Mouse (Mus musculus) heart, embryonic 10.5 days (tissue): ENCODE measurements around the gene Nrip1. TPM values are rescaled to one million over a fixed set of nuclear protein-coding genes. Genes with fewer than 3 reads are reported as not detected.

ENCODE experiments used
- DNase-seq: peaks from one replicate; pipeline ENCODE4 v3.0.0-alpha.2; 2017; ENCODE audit warnings: low spot score
- H3K27ac ChIP-seq: fragments of 300-500 bp; sonication (generic); 2 replicates; pipeline ENCODE4 v1.5.1; 2016; ENCODE audit warnings: mild to moderate bottlenecking
- H3K27me3 ChIP-seq: fragments of 300-500 bp; sonication (generic); 2 replicates; pipeline ENCODE4 v1.6.1; 2016; ENCODE audit warnings: mild to moderate bottlenecking; ENCODE audit not compliant: poor library complexity, insufficient read depth, severe bottlenecking
- H3K36me3 ChIP-seq: fragments of 300-500 bp; sonication (generic); 2 replicates; pipeline ENCODE4 v1.6.1; 2016; ENCODE audit warnings: mild to moderate bottlenecking, moderate library complexity
- H3K4me1 ChIP-seq: fragments of 300-500 bp; sonication (generic); 2 replicates; pipeline ENCODE4 v1.6.1; 2016; ENCODE audit warnings: mild to moderate bottlenecking
- H3K4me3 ChIP-seq: fragments of 300-500 bp; sonication (generic); 2 replicates; pipeline ENCODE4 v1.5.1; 2016; ENCODE audit warnings: mild to moderate bottlenecking, moderate library complexity
- H3K9me3 ChIP-seq: fragments of 300-500 bp; sonication (generic); 2 replicates; pipeline ENCODE4 v1.6.1; 2016; ENCODE audit warnings: mild to moderate bottlenecking, moderate library complexity
- WGBS: fragments of 180-500 bp; shearing (Covaris S2); methylation state at CpG from one replicate; pipeline ENCODE4 v1.1.7; 2016; 5-methylcytosine and 5-hydroxymethylcytosine counted together
- polyA plus RNA-seq: library from polyadenylated mRNA; unstranded; fragments of >200 nt; fragmentation: Nextera tagmentation; extraction: Ambion mirVana; gene quantifications from 2 replicates; pipeline ENCODE4 v1.2.1, GENCODE M21; 2016

The Nrip1 gene
- polyA plus RNA-seq, 1 experiment from 2014 or later: 31.2 TPM

DNA sequence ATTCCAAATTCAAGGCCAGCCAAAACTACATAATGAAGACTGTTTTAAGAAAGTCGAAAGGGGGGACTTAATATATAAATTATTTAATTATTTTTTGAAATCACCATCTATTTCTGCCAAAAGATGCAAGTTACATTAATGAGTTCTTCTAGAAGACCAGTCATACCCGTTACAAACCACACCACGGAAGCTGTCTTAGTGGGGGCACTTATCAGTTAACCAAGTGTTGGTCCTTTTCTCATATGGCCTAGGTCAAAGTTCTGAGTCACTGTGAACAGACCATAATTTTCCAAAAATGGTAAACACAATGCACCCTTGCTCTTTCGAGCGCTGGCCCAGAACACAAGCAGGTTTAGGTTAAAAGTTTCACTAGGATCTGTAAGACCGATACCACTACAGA lies 73.2 kb downstream of the Nrip1 start:
- Histone ChIP-seq H3K4me1 (peaks cover 5% of the 10 kb centered on the region; the same call in 1 of the 2 replicates), H3K9me3 (no peaks in the 10 kb centered on the region), H3K4me3 (no peak overlapping the region), H3K27me3 (no peaks in the 10 kb centered on the region), H3K27ac (no peak overlapping the region), H3K36me3 (no peaks in the 10 kb centered on the region)
- WGBS: 88% methylated on average over 6 of the region's 6 CpGs
- no peak for DNase-seq

- peaks cover 13% of the 10 kb centered on the region for H3K4me1 ChIP-seq
- no peaks in the 10 kb centered on the region for H3K9me3 ChIP-seq
- 60% methylated on average over 2 of the region's 2 CpGs for WGBS
- H3K27me3 ChIP-seq: no peaks in the 10 kb centered on the region
- no peak overlapping the region for H3K27ac ChIP-seq
- peaks cover 2% of the 10 kb centered on the region; the same call in 1 of the 2 replicates for H3K36me3 ChIP-seq
- DNase-seq: no peak
- no peak overlapping the region for H3K4me3 ChIP-seq
Measured at GRCm38 (mm10) chr16:76299511-76299910, 74.1 kb downstream of the Nrip1 start.

DNA sequence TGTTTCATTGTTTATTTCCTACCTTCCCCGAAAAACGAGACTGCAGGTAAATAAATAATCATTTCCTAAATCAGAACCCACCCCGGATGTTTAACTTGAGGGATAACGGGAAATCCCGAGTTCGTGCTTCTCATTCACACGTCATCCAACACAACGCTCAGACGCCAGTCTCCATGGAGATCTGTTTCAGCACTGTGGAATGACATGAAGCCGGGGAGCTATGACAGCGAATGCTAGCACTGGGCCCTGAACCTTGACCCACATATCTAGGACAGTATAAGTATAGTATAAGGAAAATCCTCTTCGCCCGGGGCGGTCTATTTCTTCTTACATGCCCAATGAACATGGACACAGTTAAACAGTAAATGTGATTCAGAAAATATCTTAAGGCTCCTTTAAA lies 78.3 kb downstream of the Nrip1 start:
- no peaks in the 10 kb centered on the region for H3K9me3 ChIP-seq
- WGBS: 77% methylated on average over 14 of the region's 14 CpGs
- no peak for DNase-seq
- H3K36me3 ChIP-seq: peaks cover 38% of the 10 kb centered on the region
- H3K27me3 ChIP-seq: 0 out of 2 replicates have a peak, but pooled peaks cover 4% of the 10 kb centered on the region
- no peak overlapping the region for H3K27ac ChIP-seq
- H3K4me3 ChIP-seq: no peak overlapping the region
- peaks cover 36% of the 10 kb centered on the region for H3K4me1 ChIP-seq

DNA sequence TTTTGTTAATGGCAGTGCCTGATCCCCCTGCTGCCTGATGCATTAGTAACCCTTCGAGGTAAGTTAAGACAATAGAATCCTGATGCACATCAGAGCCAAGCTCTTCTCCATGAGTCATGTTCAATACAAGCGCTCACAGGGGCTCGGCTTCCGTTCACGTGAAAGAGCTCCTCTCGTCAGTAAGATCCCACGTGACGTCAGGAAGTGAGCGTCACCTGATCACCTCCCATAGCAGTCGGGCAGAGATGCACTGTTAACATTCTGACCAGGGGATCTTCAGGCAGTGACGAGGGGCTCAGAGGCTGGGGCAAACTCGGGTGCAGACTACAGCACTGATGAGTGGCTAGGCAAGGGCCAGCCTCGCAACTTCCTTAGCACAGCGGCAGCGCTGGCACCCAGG lies 79.1 kb downstream of the Nrip1 start:
- peaks cover 38% of the 10 kb centered on the region for H3K36me3 ChIP-seq
- no peak for DNase-seq
- H3K27ac ChIP-seq: peak overlapping the region; percentile 52; the same call in 1 of the 2 replicates
- no peaks in the 10 kb centered on the region for H3K9me3 ChIP-seq
- H3K4me1 ChIP-seq: peaks cover 36% of the 10 kb centered on the region
- 0 out of 2 replicates have a peak, but pooled peaks cover 4% of the 10 kb centered on the region for H3K27me3 ChIP-seq
- 63% methylated on average over 15 of the region's 15 CpGs for WGBS
- peak overlapping the region; percentile 22; the same call in 1 of the 2 replicates for H3K4me3 ChIP-seq

- H3K4me3 ChIP-seq: no peak overlapping the region
- H3K4me1 ChIP-seq: peaks cover 36% of the 10 kb centered on the region
Measured at GRCm38 (mm10) chr16:76293765-76294463, 79.7 kb downstream of the Nrip1 start.

GRCm38 (mm10) chr16:76293176-76293575 lies 80.5 kb downstream of the Nrip1 start:
- WGBS: 91% methylated on average over 21 of the region's 21 CpGs
- H3K36me3 ChIP-seq: peaks cover 38% of the 10 kb centered on the region
- H3K27ac ChIP-seq: peak overlapping the region; percentile 38

More at GRCm38 (mm10) chr16:76293765-76294463, 79.7 kb downstream of the Nrip1 start:
- H3K9me3 ChIP-seq: no peaks in the 10 kb centered on the region
- WGBS: 57% methylated on average over 20 of the region's 20 CpGs
- peaks cover 38% of the 10 kb centered on the region for H3K36me3 ChIP-seq
- DNase-seq: peak; percentile 93
- H3K27ac ChIP-seq: peak overlapping the region; percentile 38
- 0 out of 2 replicates have a peak, but pooled peaks cover 4% of the 10 kb centered on the region for H3K27me3 ChIP-seq

DNA sequence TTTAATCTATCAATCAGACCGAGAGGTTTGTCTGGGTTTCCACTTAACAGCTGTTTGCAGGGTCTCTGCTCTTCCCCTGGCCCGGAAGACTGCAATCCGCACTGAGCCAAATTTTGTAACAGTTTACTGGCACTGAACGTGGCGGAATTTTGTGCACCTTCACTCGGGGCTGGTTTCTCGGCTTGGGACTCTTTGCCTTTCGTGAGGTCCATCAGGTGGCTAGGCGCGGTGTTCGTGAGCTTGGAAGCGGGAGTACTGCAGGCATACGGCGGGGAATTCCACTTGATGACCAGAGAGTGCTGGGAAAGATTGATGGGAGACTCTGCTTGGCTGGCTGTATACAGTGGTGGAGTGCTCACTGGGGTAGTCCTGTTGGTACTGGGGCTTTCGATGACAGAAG lies 81.0 kb downstream of the Nrip1 start:
- no peak overlapping the region for H3K4me3 ChIP-seq
- H3K27me3 ChIP-seq: 0 out of 2 replicates have a peak, but pooled peaks cover 4% of the 10 kb centered on the region
- no peak overlapping the region for H3K27ac ChIP-seq
- 87% methylated on average over 15 of the region's 15 CpGs for WGBS
- peaks cover 31% of the 10 kb centered on the region for H3K4me1 ChIP-seq
- no peaks in the 10 kb centered on the region for H3K9me3 ChIP-seq
- peaks cover 38% of the 10 kb centered on the region for H3K36me3 ChIP-seq
- no peak for DNase-seq

More at GRCm38 (mm10) chr16:76293176-76293575, 80.5 kb downstream of the Nrip1 start:
- no peak for DNase-seq
- H3K9me3 ChIP-seq: no peaks in the 10 kb centered on the region
- no peak overlapping the region for H3K4me3 ChIP-seq
- 0 out of 2 replicates have a peak, but pooled peaks cover 4% of the 10 kb centered on the region for H3K27me3 ChIP-seq
- peaks cover 35% of the 10 kb centered on the region for H3K4me1 ChIP-seq

- Histone ChIP-seq H3K9me3 (no peaks in the 10 kb centered on the region), H3K4me3 (no peak overlapping the region), H3K27ac (no peak overlapping the region), H3K4me1 (peaks cover 31% of the 10 kb centered on the region), H3K36me3 (peaks cover 38% of the 10 kb centered on the region), H3K27me3 (0 out of 2 replicates have a peak, but pooled peaks cover 4% of the 10 kb centered on the region)
- DNase-seq: no peak
- WGBS: 95% methylated on average over 14 of the region's 14 CpGs
Measured at GRCm38 (mm10) chr16:76291366-76291765, 82.3 kb downstream of the Nrip1 start.

DNA sequence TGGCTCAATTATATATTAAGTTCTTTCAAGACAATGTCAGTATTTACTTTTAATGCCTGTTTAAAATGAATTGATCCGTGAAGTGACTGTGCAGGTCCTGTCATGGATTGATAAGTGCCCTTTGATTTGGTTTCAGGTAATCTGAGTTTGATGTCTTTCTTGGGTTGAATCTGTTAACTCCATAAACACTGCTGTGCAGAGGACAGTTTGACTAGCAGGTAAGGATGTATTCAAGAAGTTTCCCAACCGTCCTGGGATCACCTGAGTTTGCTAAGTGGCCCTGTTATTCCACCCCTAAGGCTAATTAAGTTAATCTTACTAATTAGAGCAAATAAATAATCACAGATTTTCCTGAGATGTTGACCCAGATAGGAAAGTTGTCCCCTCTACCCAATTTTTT lies 84.1 kb downstream of the Nrip1 start:
- Histone ChIP-seq H3K27me3 (0 out of 2 replicates have a peak, but pooled peaks cover 4% of the 10 kb centered on the region), H3K9me3 (no peaks in the 10 kb centered on the region), H3K4me3 (no peak overlapping the region), H3K27ac (no peak overlapping the region), H3K36me3 (peaks cover 35% of the 10 kb centered on the region), H3K4me1 (peaks cover 23% of the 10 kb centered on the region)
- DNase-seq: no peak
- 81% methylated on average over 2 of the region's 2 CpGs for WGBS

DNA sequence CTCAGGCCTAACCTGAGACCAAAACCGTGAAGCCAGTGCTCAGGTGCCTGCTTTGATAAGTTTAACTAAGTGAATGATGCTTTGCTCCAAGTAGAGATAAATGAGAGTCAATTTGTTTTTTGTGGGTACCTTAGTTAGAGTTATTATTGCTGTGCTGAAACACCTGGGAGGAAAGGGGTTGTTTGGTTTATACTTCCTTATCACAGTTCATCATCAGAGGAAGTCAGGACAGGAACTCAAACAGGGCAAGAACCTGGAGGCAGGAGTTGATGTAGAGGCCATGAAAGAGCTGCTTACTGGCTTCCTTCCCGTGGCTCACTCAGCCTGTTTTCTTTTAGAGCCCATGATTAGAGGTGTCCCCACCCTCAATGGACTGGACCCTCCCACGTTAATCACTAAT lies 89.8 kb downstream of the Nrip1 start:
- no peak for DNase-seq
- no peaks in the 10 kb centered on the region for H3K36me3 ChIP-seq
- 56% methylated on average over 3 of the region's 3 CpGs for WGBS
- no peak overlapping the region for H3K27ac ChIP-seq
- no peaks in the 10 kb centered on the region for H3K4me1 ChIP-seq
- H3K4me3 ChIP-seq: no peak overlapping the region
- H3K27me3 ChIP-seq: no peaks in the 10 kb centered on the region
- no peaks in the 10 kb centered on the region for H3K9me3 ChIP-seq

DNA sequence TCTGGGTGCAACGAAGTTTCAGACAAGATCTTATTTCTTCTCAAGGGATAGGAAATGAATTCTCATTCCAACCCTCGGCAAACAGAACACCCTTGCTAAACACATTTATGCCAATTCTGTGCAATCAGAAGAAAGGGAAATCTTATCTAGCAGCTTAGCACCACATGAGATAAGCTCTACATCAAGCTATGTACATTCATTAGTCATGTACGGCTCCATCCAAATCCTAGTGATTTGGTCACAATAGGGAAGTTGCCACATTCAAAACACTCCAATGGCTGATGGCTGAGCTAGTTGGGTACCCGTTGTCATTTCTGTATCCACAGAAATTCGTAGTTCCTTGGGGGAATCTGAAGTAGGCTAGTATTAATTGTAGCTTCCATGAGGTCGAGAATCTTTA lies 91.8 kb downstream of the Nrip1 start:
- Histone ChIP-seq H3K4me1 (no peaks in the 10 kb centered on the region), H3K27ac (no peak overlapping the region), H3K27me3 (no peaks in the 10 kb centered on the region), H3K9me3 (no peaks in the 10 kb centered on the region), H3K36me3 (no peaks in the 10 kb centered on the region), H3K4me3 (no peak overlapping the region)
- 70% methylated on average over 6 of the region's 6 CpGs for WGBS
- DNase-seq: no peak

GRCm38 (mm10) chr16:76280365-76280764 lies 93.3 kb downstream of the Nrip1 start:
- H3K4me3 ChIP-seq: no peak overlapping the region
- DNase-seq: no peak
- no peaks in the 10 kb centered on the region for H3K4me1 ChIP-seq
- 70% methylated on average over 8 of the region's 8 CpGs for WGBS
- no peaks in the 10 kb centered on the region for H3K27me3 ChIP-seq
- no peak overlapping the region for H3K27ac ChIP-seq
- H3K9me3 ChIP-seq: no peaks in the 10 kb centered on the region
- H3K36me3 ChIP-seq: no peaks in the 10 kb centered on the region

- Histone ChIP-seq H3K4me1 (no peaks in the 10 kb centered on the region), H3K36me3 (no peaks in the 10 kb centered on the region), H3K27ac (no peak overlapping the region), H3K27me3 (no peaks in the 10 kb centered on the region), H3K4me3 (no peak overlapping the region), H3K9me3 (no peaks in the 10 kb centered on the region)
- DNase-seq: no peak
- 81% methylated on average over 3 of the region's 3 CpGs for WGBS
Measured at GRCm38 (mm10) chr16:76276271-76276670, 97.4 kb downstream of the Nrip1 start.
